Comparison of ENCODE assay signal across 21 mouse cellular contexts in the genomic region with DNA sequence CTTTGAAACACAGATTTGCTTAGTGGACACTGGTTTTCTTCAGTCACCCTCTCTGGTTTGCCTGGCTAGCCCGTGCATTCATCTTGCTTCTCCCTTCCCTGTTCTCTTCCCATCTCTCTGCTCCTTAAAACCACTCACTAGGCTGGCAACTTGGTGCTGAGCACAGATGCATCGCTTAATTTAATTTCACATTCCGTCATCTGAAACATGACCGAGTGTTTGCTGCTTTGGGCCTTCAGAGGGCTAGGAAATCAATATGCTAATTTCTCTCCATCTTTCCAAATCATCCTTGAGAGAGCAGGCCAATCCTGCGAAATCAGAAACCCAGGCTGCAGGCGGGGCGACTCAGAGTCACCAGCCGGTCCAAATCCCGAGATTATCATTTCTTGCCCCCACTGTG.
A peak's percentile ranks its signal among the peaks of the same experiment; 100 is the strongest.
DNase-seq lines count a peak whose midpoint lies in the region; ATAC-seq lines count a peak whose summit lies in the region.
"Had no signal": no experiment of that assay in that cellular context is flagged by ENCODE, and none has a peak within 500 bp of the region (broad histone marks: within the 10 kb centered on the region; RNA-seq: fewer than 3 reads in every experiment).

No protein-coding gene starts in this region.

- H3K4me3 ChIP-seq in hindbrain, embryonic 12.5 days, result no peak overlapping the region
- no peak overlapping the region for H3K4me3 ChIP-seq in hindbrain, embryonic 16.5 days (ENCODE audit: low read length)
- H3K4me3 ChIP-seq in midbrain, embryonic 14.5 days (replicated peaks; ENCODE audit: low read depth, low read length), result no peak overlapping the region
- no peak overlapping the region for H3K4me3 ChIP-seq in midbrain, embryonic 16.5 days (ENCODE audit: low read depth, low read length)
- H3K4me3 ChIP-seq in neural tube, embryonic 14.5 days (ENCODE audit: low read depth, low read length), result no peak overlapping the region
- H3K4me3 ChIP-seq: embryonic facial prominence, embryonic 13.5 days; forebrain, embryonic 12.5 days; heart, adult 2 months; heart, embryonic 15.5 days had no signal

- no peak overlapping the region for H3K4me2 ChIP-seq in hindbrain, embryonic 12.5 days (replicated peaks)
- no peak overlapping the region for H3K4me2 ChIP-seq in hindbrain, embryonic 16.5 days (ENCODE audit: low read length)
- H3K4me2 ChIP-seq in midbrain, embryonic 14.5 days (ENCODE audit: low read length), result no peak overlapping the region
- H3K4me2 ChIP-seq in midbrain, embryonic 16.5 days (ENCODE audit: low read length), result no peak overlapping the region
- no peak overlapping the region for H3K4me2 ChIP-seq in neural tube, embryonic 14.5 days (ENCODE audit: low read depth, low read length)
- H3K4me2 ChIP-seq: embryonic facial prominence, embryonic 13.5 days; forebrain, embryonic 12.5 days; heart, embryonic 11.5 days; heart, embryonic 15.5 days had no signal

- no peak overlapping the region for H3K9ac ChIP-seq in hindbrain, embryonic 12.5 days
- H3K9ac ChIP-seq in hindbrain, embryonic 16.5 days (ENCODE audit: low read depth, low read length), result no peak overlapping the region
- no peak overlapping the region for H3K9ac ChIP-seq in midbrain, embryonic 14.5 days (replicated peaks; ENCODE audit: low read length)
- H3K9ac ChIP-seq in midbrain, embryonic 16.5 days (ENCODE audit: low read depth, low read length), result no peak overlapping the region
- no peak overlapping the region for H3K9ac ChIP-seq in neural tube, embryonic 14.5 days (replicated peaks; ENCODE audit: low read depth, low read length)
- H3K9ac ChIP-seq: embryonic facial prominence, embryonic 13.5 days; forebrain, embryonic 12.5 days; heart, embryonic 15.5 days had no signal

- no peak for DNase-seq in midbrain, embryonic 14.5 days
- DNase-seq in spleen, postnatal 14 days (ENCODE audit: low spot score in 2 of 2), result no peak
- no peak for DNase-seq in retina, embryonic 14.5 days (ENCODE audit: low spot score)
- DNase-seq: adrenal gland, postnatal 14 days; cerebellum, adult 18-20 months; cerebellum, adult 9-11 months; cerebellum, postnatal 36 days; gastrocnemius, postnatal 10 days; heart, adult 2 months; heart, postnatal 14 days had no signal

- no peaks in the 10 kb centered on the region for H3K27me3 ChIP-seq in hindbrain, embryonic 12.5 days
- no peaks in the 10 kb centered on the region for H3K27me3 ChIP-seq in hindbrain, embryonic 16.5 days (replicated peaks; ENCODE audit: control insufficient read depth, insufficient read depth, low read length)
- H3K27me3 ChIP-seq in midbrain, embryonic 14.5 days (ENCODE audit: control insufficient read depth, insufficient read depth, low read length), result no peaks in the 10 kb centered on the region
- no peaks in the 10 kb centered on the region for H3K27me3 ChIP-seq in midbrain, embryonic 16.5 days (ENCODE audit: control insufficient read depth, insufficient read depth, low read depth, low read length)
- no peaks in the 10 kb centered on the region for H3K27me3 ChIP-seq in neural tube, embryonic 14.5 days (ENCODE audit: control insufficient read depth, insufficient read depth, low read length)
- H3K27me3 ChIP-seq: embryonic facial prominence, embryonic 13.5 days; forebrain, embryonic 12.5 days; heart, embryonic 15.5 days; Patski had no signal

- no peak for ATAC-seq in hindbrain, embryonic 12.5 days (ENCODE audit: low FRiP score)
- no peak for ATAC-seq in hindbrain, embryonic 16.5 days
- ATAC-seq in midbrain, embryonic 14.5 days (ENCODE audit: low FRiP score, low TSS enrichment), result no peak
- ATAC-seq in midbrain, embryonic 16.5 days, result no peak
- ATAC-seq in neural tube, embryonic 14.5 days (ENCODE audit: low read depth), result peak; percentile 47; the same call in 1 of the 2 replicates
- ATAC-seq: activated CD4-positive, CD25-positive, alpha-beta regulatory T cell, adult 4 months; forebrain, embryonic 16.5 days; Patski had no signal

- no peaks in the 10 kb centered on the region for H3K36me3 ChIP-seq in hindbrain, embryonic 12.5 days
- H3K36me3 ChIP-seq in hindbrain, embryonic 16.5 days (ENCODE audit: control insufficient read depth, insufficient read depth, low read length), result no peaks in the 10 kb centered on the region
- no peaks in the 10 kb centered on the region for H3K36me3 ChIP-seq in midbrain, embryonic 14.5 days (ENCODE audit: control insufficient read depth, insufficient read depth, low read length)
- H3K36me3 ChIP-seq in midbrain, embryonic 16.5 days (ENCODE audit: control insufficient read depth, insufficient read depth, low read length), result no peaks in the 10 kb centered on the region
- no peaks in the 10 kb centered on the region for H3K36me3 ChIP-seq in neural tube, embryonic 14.5 days (ENCODE audit: control insufficient read depth, insufficient read depth, low read length)
- H3K36me3 ChIP-seq: embryonic facial prominence, embryonic 13.5 days; forebrain, embryonic 12.5 days; heart, embryonic 15.5 days had no signal

- no peaks in the 10 kb centered on the region for H3K9me3 ChIP-seq in hindbrain, embryonic 12.5 days (replicated peaks)
- H3K9me3 ChIP-seq in hindbrain, embryonic 16.5 days (ENCODE audit: control insufficient read depth, low read length), result no peaks in the 10 kb centered on the region
- H3K9me3 ChIP-seq in midbrain, embryonic 14.5 days (ENCODE audit: control insufficient read depth, low read length), result no peaks in the 10 kb centered on the region
- no peaks in the 10 kb centered on the region for H3K9me3 ChIP-seq in midbrain, embryonic 16.5 days (replicated peaks; ENCODE audit: control insufficient read depth, low read length, poor library complexity, severe bottlenecking)
- H3K9me3 ChIP-seq in neural tube, embryonic 14.5 days (ENCODE audit: control insufficient read depth, low read length), result no peaks in the 10 kb centered on the region
- H3K9me3 ChIP-seq: embryonic facial prominence, embryonic 13.5 days; forebrain, embryonic 12.5 days; heart, embryonic 15.5 days had no signal

- H3K27ac ChIP-seq in hindbrain, embryonic 12.5 days, result peak overlapping the region; percentile 44; the same call in 1 of the 2 replicates
- H3K27ac ChIP-seq in hindbrain, embryonic 16.5 days (ENCODE audit: low read depth, low read length), result no peak overlapping the region
- 0 out of 2 replicates have a peak overlapping the region, but pooled peaks have one; percentile 8 for H3K27ac ChIP-seq in midbrain, embryonic 14.5 days (replicated peaks; ENCODE audit: low read depth, low read length)
- no peak overlapping the region for H3K27ac ChIP-seq in midbrain, embryonic 16.5 days (ENCODE audit: low read length)
- no peak overlapping the region for H3K27ac ChIP-seq in neural tube, embryonic 14.5 days (ENCODE audit: low read depth, low read length)
- H3K27ac ChIP-seq: embryonic facial prominence, embryonic 13.5 days; forebrain, embryonic 12.5 days; heart, adult 2 months; heart, embryonic 15.5 days had no signal

- peaks cover 38% of the 10 kb centered on the region for H3K4me1 ChIP-seq in hindbrain, embryonic 12.5 days
- H3K4me1 ChIP-seq in hindbrain, embryonic 16.5 days (ENCODE audit: control insufficient read depth, insufficient read depth, low read depth, low read length), result peaks cover 5% of the 10 kb centered on the region
- H3K4me1 ChIP-seq in midbrain, embryonic 14.5 days (ENCODE audit: control insufficient read depth, insufficient read depth, low read length), result peaks cover 11% of the 10 kb centered on the region; the same call in 1 of the 2 replicates
- peaks cover 3% of the 10 kb centered on the region; the same call in 1 of the 2 replicates for H3K4me1 ChIP-seq in midbrain, embryonic 16.5 days (ENCODE audit: control insufficient read depth, insufficient read depth, low read length)
- H3K4me1 ChIP-seq in neural tube, embryonic 14.5 days (ENCODE audit: control insufficient read depth, insufficient read depth, low read length), result peaks cover 14% of the 10 kb centered on the region; the same call in 1 of the 2 replicates
- H3K4me1 ChIP-seq: heart, embryonic 15.5 days had no signal

- 70% methylated on average over 9 of the region's 9 CpGs for WGBS in hindbrain, embryonic 12.5 days
- WGBS in hindbrain, embryonic 16.5 days, result 59% methylated on average over 9 of the region's 9 CpGs
- 52% methylated on average over 9 of the region's 9 CpGs for WGBS in midbrain, embryonic 14.5 days
- 47% methylated on average over 9 of the region's 9 CpGs for WGBS in midbrain, embryonic 16.5 days
- WGBS in neural tube, embryonic 14.5 days, result 40% methylated on average over 9 of the region's 9 CpGs

Comparison
In these comparisons a context has a peak if more than half of its experiments do, and no peak if none do; other contexts are left out.
1. H3K27ac ChIP-seq: peak in hindbrain, embryonic 12.5 days (single experiment) and midbrain, embryonic 14.5 days (single experiment); none in hindbrain, embryonic 16.5 days (single experiment), midbrain, embryonic 16.5 days (single experiment) and neural tube, embryonic 14.5 days (single experiment).